Mouse (Mus musculus): ENCODE measurements at regions not wholly inside any gene's neighbourhood (a gene's known extent, or its start where the extent isn't known, plus 50 kb on each side); places are given as distances from the start of the nearest gene placed in this dataset.

DNA sequence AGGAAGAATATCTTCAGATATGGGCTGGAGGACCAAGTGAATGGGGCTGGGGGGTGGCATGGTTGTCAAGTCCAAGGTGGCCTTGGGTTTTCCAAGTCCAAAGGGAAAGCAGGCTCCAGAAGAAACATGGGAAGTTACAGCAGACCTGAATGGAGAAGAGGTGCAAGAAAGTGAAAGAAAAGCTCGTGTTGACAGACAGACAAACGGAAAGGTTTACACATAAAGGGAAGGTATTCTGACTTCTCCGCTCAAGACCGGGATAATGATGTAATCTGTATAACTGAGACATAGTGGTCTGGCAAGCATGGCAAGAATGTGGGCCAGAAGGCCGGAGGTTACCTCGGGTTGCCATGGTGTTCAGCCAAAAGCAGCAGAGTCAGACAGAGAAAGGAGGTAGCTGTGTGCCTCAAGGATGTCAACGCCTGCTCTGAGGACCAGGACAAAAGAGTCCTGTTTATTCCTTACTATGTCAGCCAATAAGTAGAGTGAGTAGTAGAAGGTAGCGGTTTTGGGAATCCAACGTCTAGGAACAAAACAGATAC lies 50.8 kb upstream of the Elk3 start:
- Histone ChIP-seq H3K4me3 (ENCODE audit: low read depth, low read length) (no peak overlapping the region), H3K4me1 (ENCODE audit: control insufficient read depth, insufficient read depth, low read length) (peaks cover 9% of the 10 kb centered on the region), H3K9me3 (replicated peaks; ENCODE audit: control insufficient read depth, insufficient read depth, low read length, poor library complexity, severe bottlenecking) (no peaks in the 10 kb centered on the region), H3K27me3 (ENCODE audit: control insufficient read depth, insufficient read depth, low read length, poor library complexity, severe bottlenecking) (no peaks in the 10 kb centered on the region), H3K36me3 (ENCODE audit: control insufficient read depth, insufficient read depth, low read length, poor library complexity, severe bottlenecking) (no peaks in the 10 kb centered on the region), H3K27ac (ENCODE audit: insufficient read depth, low read length) (no peak overlapping the region), H3K9ac (ENCODE audit: low read depth, poor library complexity, severe bottlenecking) (no peak overlapping the region)
- TF ChIP-seq EP300 (IDR thresholded peaks at IDR 0.05; ENCODE audit: insufficient read depth, low read depth, low read length): no peak
- TF ChIP-seq CTCF (IDR thresholded peaks at IDR 0.05; ENCODE audit: low read depth, low read length): no peak
- no peak for TF ChIP-seq POLR2A (IDR thresholded peaks at IDR 0.05; ENCODE audit: insufficient read depth, low read length)

DNA sequence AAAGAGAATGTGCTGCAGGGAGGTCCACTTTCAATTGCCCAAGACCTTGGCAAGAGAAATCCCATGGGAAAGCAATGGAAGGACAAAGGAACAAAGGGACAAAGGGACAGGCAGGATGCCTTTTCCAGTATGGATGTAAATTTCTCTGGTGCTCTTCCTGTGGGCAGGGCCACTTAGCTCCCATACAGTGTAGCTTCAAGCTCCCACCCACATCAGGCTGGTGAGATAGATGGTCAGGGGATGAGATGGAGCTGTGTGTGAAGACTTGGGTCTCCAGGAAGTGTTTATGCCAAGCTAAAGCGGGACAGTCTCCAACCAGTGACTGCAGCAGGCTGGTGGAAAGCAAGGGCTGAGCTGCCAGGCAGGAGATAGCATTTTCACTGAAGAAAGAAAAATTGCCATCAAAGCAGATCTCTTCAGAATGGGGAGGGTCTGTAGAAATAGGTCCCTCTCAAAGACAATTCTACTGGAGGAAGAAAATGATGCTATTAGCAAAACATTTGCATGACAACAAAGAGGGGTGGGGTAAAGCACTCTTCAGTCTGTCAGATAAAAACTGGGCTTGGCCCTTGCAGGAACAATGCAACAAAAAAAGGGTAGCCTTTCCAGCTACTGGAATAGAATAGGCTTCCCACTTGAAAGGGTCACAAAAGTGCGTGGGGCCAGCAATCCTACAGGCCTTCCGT lies 53.3 kb upstream of the Elk3 start:
- H3K27ac ChIP-seq (ENCODE audit: insufficient read depth, low read length): peak overlapping the region; percentile 78
- no peak overlapping the region for H3K9ac ChIP-seq (ENCODE audit: low read depth, poor library complexity, severe bottlenecking)
- no peak overlapping the region; the same call in 1 of the 2 replicates for H3K4me3 ChIP-seq (ENCODE audit: low read depth, low read length)
- no peaks in the 10 kb centered on the region for H3K9me3 ChIP-seq (replicated peaks; ENCODE audit: control insufficient read depth, insufficient read depth, low read length, poor library complexity, severe bottlenecking)
- H3K36me3 ChIP-seq (ENCODE audit: control insufficient read depth, insufficient read depth, low read length, poor library complexity, severe bottlenecking): no peaks in the 10 kb centered on the region
- TF ChIP-seq EP300 (IDR thresholded peaks at IDR 0.05; ENCODE audit: insufficient read depth, low read depth, low read length): 0 out of 2 replicates have a peak, but pooled peaks have one; percentile 54
- no peak for TF ChIP-seq CTCF (IDR thresholded peaks at IDR 0.05; ENCODE audit: low read depth, low read length)
- no peak for TF ChIP-seq POLR2A (IDR thresholded peaks at IDR 0.05; ENCODE audit: insufficient read depth, low read length)
- peaks cover 9% of the 10 kb centered on the region for H3K4me1 ChIP-seq (ENCODE audit: control insufficient read depth, insufficient read depth, low read length)
- no peaks in the 10 kb centered on the region for H3K27me3 ChIP-seq (ENCODE audit: control insufficient read depth, insufficient read depth, low read length, poor library complexity, severe bottlenecking)

DNA sequence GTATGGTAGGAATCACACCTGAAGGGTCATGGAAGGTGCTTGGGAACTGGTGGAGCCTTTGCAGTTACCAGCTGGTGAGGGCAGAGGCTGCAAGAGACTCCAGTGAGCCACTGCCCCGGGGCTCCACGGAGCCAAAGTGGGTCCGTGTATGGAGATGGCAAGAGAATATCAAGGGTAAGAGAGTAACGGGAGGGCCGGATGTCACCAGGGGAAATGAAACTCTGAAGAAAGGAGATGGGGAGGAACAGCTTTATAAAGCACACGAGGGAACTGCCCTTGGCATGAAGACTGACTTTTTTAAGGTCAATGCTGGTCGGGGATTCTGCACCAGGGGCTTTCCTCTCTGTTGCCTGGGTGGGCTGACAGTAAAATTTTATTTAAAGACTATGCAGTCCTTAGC lies 53.9 kb upstream of the Elk3 start:
- H3K4me3 ChIP-seq (ENCODE audit: low read depth, low read length): no peak overlapping the region; the same call in 1 of the 2 replicates
- H3K36me3 ChIP-seq (ENCODE audit: control insufficient read depth, insufficient read depth, low read length, poor library complexity, severe bottlenecking): no peaks in the 10 kb centered on the region
- H3K27me3 ChIP-seq (ENCODE audit: control insufficient read depth, insufficient read depth, low read length, poor library complexity, severe bottlenecking): no peaks in the 10 kb centered on the region
- no peaks in the 10 kb centered on the region for H3K9me3 ChIP-seq (replicated peaks; ENCODE audit: control insufficient read depth, insufficient read depth, low read length, poor library complexity, severe bottlenecking)
- peak overlapping the region; percentile 78 for H3K27ac ChIP-seq (ENCODE audit: insufficient read depth, low read length)
- H3K9ac ChIP-seq (ENCODE audit: low read depth, poor library complexity, severe bottlenecking): no peak overlapping the region
- peaks cover 11% of the 10 kb centered on the region for H3K4me1 ChIP-seq (ENCODE audit: control insufficient read depth, insufficient read depth, low read length)
- TF ChIP-seq POLR2A (IDR thresholded peaks at IDR 0.05; ENCODE audit: insufficient read depth, low read length): no peak
- TF ChIP-seq CTCF (IDR thresholded peaks at IDR 0.05; ENCODE audit: low read depth, low read length): no peak
- TF ChIP-seq EP300 (IDR thresholded peaks at IDR 0.05; ENCODE audit: insufficient read depth, low read depth, low read length): no peak

DNA sequence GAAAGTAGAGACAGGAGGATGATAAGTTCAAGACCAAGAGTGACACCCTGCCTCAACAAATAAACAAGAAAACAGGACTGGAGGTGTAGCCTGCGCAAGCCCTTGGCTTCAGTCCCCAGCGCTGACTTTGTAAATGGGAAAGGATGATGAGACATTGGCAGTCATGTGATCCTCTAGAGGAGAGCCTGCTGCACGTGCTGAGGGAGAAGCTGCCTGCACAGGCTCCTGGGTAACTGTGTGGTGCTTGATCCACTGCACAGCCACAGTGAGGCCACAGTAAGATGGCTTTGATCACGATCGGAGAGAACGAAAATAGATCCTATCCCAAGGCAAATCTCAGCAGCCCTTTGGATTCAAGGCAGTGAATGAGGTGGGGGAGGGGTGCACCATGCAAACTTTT lies 54.4 kb upstream of the Elk3 start:
- no peak overlapping the region for H3K9ac ChIP-seq (ENCODE audit: low read depth, poor library complexity, severe bottlenecking)
- peak overlapping the region; percentile 78; the same call in 1 of the 2 replicates for H3K27ac ChIP-seq (ENCODE audit: insufficient read depth, low read length)
- no peak overlapping the region for H3K4me3 ChIP-seq (ENCODE audit: low read depth, low read length)
- no peaks in the 10 kb centered on the region for H3K9me3 ChIP-seq (replicated peaks; ENCODE audit: control insufficient read depth, insufficient read depth, low read length, poor library complexity, severe bottlenecking)
- TF ChIP-seq POLR2A (IDR thresholded peaks at IDR 0.05; ENCODE audit: insufficient read depth, low read length) (no peak), EP300 (IDR thresholded peaks at IDR 0.05; ENCODE audit: insufficient read depth, low read depth, low read length) (0 out of 2 replicates have a peak, but pooled peaks have one; percentile 18), CTCF (IDR thresholded peaks at IDR 0.05; ENCODE audit: low read depth, low read length) (no peak)
- H3K27me3 ChIP-seq (ENCODE audit: control insufficient read depth, insufficient read depth, low read length, poor library complexity, severe bottlenecking): no peaks in the 10 kb centered on the region
- peaks cover 9% of the 10 kb centered on the region for H3K4me1 ChIP-seq (ENCODE audit: control insufficient read depth, insufficient read depth, low read length)
- no peaks in the 10 kb centered on the region for H3K36me3 ChIP-seq (ENCODE audit: control insufficient read depth, insufficient read depth, low read length, poor library complexity, severe bottlenecking)

DNA sequence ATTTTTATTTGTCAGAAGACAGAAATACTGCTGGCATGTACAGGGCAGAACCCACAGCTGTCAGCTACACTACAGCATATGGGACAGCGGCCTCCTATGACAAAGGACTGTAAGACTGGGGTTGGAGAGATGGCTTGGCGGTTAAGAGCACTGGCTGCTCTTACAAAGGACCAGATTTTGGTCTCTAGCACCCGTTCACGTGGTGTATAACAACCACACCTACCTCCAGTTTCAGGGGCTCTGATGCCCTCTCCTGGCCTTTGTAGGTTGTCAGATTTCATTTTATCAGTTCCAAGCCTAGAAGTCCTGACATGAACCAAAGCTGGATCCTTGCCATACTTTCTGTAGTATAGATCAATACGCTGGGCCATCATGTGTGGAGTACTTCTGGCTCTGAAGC lies 54.9 kb upstream of the Elk3 start:
- Histone ChIP-seq H3K27ac (ENCODE audit: insufficient read depth, low read length) (peak overlapping the region; percentile 78; the same call in 1 of the 2 replicates), H3K9me3 (replicated peaks; ENCODE audit: control insufficient read depth, insufficient read depth, low read length, poor library complexity, severe bottlenecking) (no peaks in the 10 kb centered on the region), H3K4me1 (ENCODE audit: control insufficient read depth, insufficient read depth, low read length) (peaks cover 9% of the 10 kb centered on the region), H3K9ac (ENCODE audit: low read depth, poor library complexity, severe bottlenecking) (no peak overlapping the region), H3K4me3 (ENCODE audit: low read depth, low read length) (no peak overlapping the region), H3K36me3 (ENCODE audit: control insufficient read depth, insufficient read depth, low read length, poor library complexity, severe bottlenecking) (no peaks in the 10 kb centered on the region), H3K27me3 (ENCODE audit: control insufficient read depth, insufficient read depth, low read length, poor library complexity, severe bottlenecking) (no peaks in the 10 kb centered on the region)
- TF ChIP-seq CTCF (IDR thresholded peaks at IDR 0.05; ENCODE audit: low read depth, low read length): peak; percentile 26
- no peak for TF ChIP-seq POLR2A (IDR thresholded peaks at IDR 0.05; ENCODE audit: insufficient read depth, low read length)

DNA sequence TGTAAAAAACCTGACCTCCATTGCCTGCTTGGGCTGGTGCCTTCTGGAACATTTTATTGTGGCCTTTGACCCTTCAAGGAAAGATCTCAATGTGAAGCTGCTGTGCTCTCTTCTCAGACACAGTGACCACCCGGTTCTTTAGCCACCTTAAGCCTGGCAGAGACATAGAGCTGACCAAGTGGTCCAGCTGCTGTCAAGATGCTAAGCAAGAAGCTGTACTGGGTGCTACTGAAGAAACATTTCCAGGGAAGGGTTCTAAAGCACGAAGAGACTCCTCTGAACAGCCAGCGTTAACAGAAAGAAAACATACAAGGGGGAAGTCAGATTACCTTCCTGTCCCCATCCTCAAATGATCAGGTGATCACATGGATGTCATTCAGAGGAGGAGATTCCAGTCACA lies 58.8 kb upstream of the Elk3 start:
- Histone ChIP-seq H3K9me3 (replicated peaks; ENCODE audit: control insufficient read depth, insufficient read depth, low read length, poor library complexity, severe bottlenecking) (no peaks in the 10 kb centered on the region), H3K4me3 (ENCODE audit: low read depth, low read length) (no peak overlapping the region)
- no peak for TF ChIP-seq POLR2A (IDR thresholded peaks at IDR 0.05; ENCODE audit: insufficient read depth, low read length)

More for the DNA sequence above, 58.8 kb upstream of the Elk3 start:
- Histone ChIP-seq H3K4me1 (ENCODE audit: control insufficient read depth, insufficient read depth, low read length) (peaks cover 3% of the 10 kb centered on the region), H3K27ac (ENCODE audit: insufficient read depth, low read length) (no peak overlapping the region), H3K36me3 (ENCODE audit: control insufficient read depth, insufficient read depth, low read length, poor library complexity, severe bottlenecking) (no peaks in the 10 kb centered on the region), H3K27me3 (ENCODE audit: control insufficient read depth, insufficient read depth, low read length, poor library complexity, severe bottlenecking) (no peaks in the 10 kb centered on the region), H3K9ac (ENCODE audit: low read depth, poor library complexity, severe bottlenecking) (no peak overlapping the region)

All from ES-Bruce4 (cell line).